Mouse (Mus musculus) ES-E14 (cell line): ENCODE results near the gene Olfr1368. TPM values are rescaled to one million over a fixed set of nuclear protein-coding genes. Genes with fewer than 3 reads are reported as not detected.

Experiments
- DNase-seq: peaks from one replicate; pipeline ENCODE4 v3.0.0-alpha.2; 2013; ENCODE audit warnings: low read depth, low spot score
- H3K27ac ChIP-seq: 2 replicates; pipeline ENCODE4 v1.5.1; 2012; ENCODE audit warnings: low read depth, mild to moderate bottlenecking, low read length, moderate library complexity, mixed read lengths; ENCODE audit not compliant: poor library complexity, insufficient read depth, severe bottlenecking
- H3K36me3 ChIP-seq: 2 replicates; pipeline ENCODE4 v1.6.1; 2012; ENCODE audit warnings: mild to moderate bottlenecking, low read length, moderate library complexity, mixed read lengths; ENCODE audit not compliant: control insufficient read depth, poor library complexity, insufficient read depth, severe bottlenecking
- H3K4me1 ChIP-seq, 2 experiments: fragments of 150-350 bp in 1 of 2; sonication (generic) in 1 of 2; 2 replicates each; pipeline ENCODE4 v1.6.1; 2012; ENCODE audit warnings: low read length in 2 of 2, mild to moderate bottlenecking in 1 of 2, mixed read lengths in 1 of 2; ENCODE audit not compliant: control insufficient read depth in 2 of 2, insufficient read depth in 2 of 2, poor library complexity in 1 of 2
- H3K4me3 ChIP-seq, 2 experiments: fragments of 150-350 bp in 1 of 2; sonication (generic) in 1 of 2; 2 replicates each; pipeline ENCODE4 v1.5.1; 2012; ENCODE audit warnings: low read length in 2 of 2, low read depth in 1 of 2, mild to moderate bottlenecking in 1 of 2, mixed read lengths in 1 of 2; ENCODE audit not compliant: insufficient read depth in 1 of 2, poor library complexity in 1 of 2, severe bottlenecking in 1 of 2
- H3K9ac ChIP-seq: 2 replicates; pipeline ENCODE4 v1.6.1; 2012; ENCODE audit warnings: low read depth, mild to moderate bottlenecking, low read length, mixed read lengths; ENCODE audit not compliant: poor library complexity, insufficient read depth, severe bottlenecking
- H3K9me3 ChIP-seq: fragments of 150-350 bp; sonication (generic); 2 replicates; pipeline ENCODE4 v1.6.1; 2012; ENCODE audit warnings: low read depth, mild to moderate bottlenecking, low read length; ENCODE audit not compliant: control insufficient read depth, insufficient read depth
- CHD2 ChIP-seq: IDR thresholded peaks from 2 replicates; pipeline ENCODE4 v1.6.1; 2014; ENCODE audit warnings: mild to moderate bottlenecking, low read depth, low read length, inconsistent platforms
- HCFC1 ChIP-seq: IDR thresholded peaks from 2 replicates; pipeline ENCODE4 v1.6.1; 2012; ENCODE audit warnings: low read length, inconsistent platforms, borderline replicate concordance; ENCODE audit not compliant: insufficient read depth
- MAFK ChIP-seq: IDR thresholded peaks from 2 replicates; pipeline ENCODE4 v1.6.1; 2014; ENCODE audit warnings: mild to moderate bottlenecking, low read depth, low read length, inconsistent platforms; ENCODE audit not compliant: insufficient read depth
- ZC3H11A ChIP-seq: IDR thresholded peaks from 2 replicates; pipeline ENCODE4 v1.6.1; 2012; ENCODE audit warnings: low read depth, mild to moderate bottlenecking, inconsistent platforms, low read length, borderline replicate concordance
- ZNF384 ChIP-seq: IDR thresholded peaks from 2 replicates; pipeline ENCODE4 v1.6.1; 2012; ENCODE audit warnings: low read depth, low read length, inconsistent platforms
- in situ Hi-C, 2 experiments: fragments of 600-800 bp; cut with MboI; formaldehyde crosslinking; loops; one replicate each; pipeline ENCODE4 v1.15.1; 2025; ENCODE audit warnings: low sequenced_read_pairs in 2 of 2, inconsistent platforms in 1 of 2; ENCODE audit not compliant: unreplicated experiment in 2 of 2
- total RNA-seq: library from RNA; depleted of rRNA; stranded (reverse); fragments of 300-350 nt; gene quantifications from 2 replicates; pipeline ENCODE4 v1.2.3, GENCODE M21; 2012; rRNA removed

Gene Olfr1368
- not detected in 2 replicates for total RNA-seq

DNA sequence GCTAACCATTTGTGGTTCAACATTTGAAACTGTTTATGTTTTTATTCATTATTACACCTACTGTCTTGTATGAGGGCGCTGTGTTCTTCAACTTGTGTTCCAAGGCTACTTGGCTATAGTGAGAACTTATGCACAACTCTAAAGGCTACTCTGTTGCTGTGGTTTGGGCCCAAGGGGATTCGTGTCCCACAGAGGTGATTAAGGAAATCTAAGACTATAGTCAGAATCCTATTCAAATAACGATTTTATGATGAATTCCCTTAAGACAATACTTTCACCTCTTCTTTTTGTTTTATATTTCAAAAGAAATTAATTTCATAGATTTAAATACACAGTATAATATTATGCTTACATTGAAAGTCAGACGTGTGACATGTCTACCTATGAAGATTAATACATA, at the start of gene Olfr1368:
Olfr1368 (minus strand) TSS at position 101 of the 400 bp plus-strand sequence.
- no peaks in the 10 kb centered on the region for H3K36me3 ChIP-seq
- no peak within 1 kb of the TSS for H3K27ac ChIP-seq
- no peak for TF ChIP-seq ZC3H11A
- TF ChIP-seq MAFK = no peak
- TF ChIP-seq CHD2 = no peak
- TF ChIP-seq ZNF384 = no peak
- TF ChIP-seq HCFC1 = no peak
- no peaks in the 10 kb centered on the region for H3K9me3 ChIP-seq
- in situ Hi-C loops = loop anchor here in 1 of 2 experiments (25.0 kb wide), 1 partner anchor 833 kb away; no protein-coding TSS in a partner anchor
- no peak for DNase-seq
- H3K4me3 ChIP-seq = no peak within 1 kb of the TSS
- H3K9ac ChIP-seq = no peak within 1 kb of the TSS
- H3K4me1 ChIP-seq = no peaks in the 10 kb centered on the region

DNA sequence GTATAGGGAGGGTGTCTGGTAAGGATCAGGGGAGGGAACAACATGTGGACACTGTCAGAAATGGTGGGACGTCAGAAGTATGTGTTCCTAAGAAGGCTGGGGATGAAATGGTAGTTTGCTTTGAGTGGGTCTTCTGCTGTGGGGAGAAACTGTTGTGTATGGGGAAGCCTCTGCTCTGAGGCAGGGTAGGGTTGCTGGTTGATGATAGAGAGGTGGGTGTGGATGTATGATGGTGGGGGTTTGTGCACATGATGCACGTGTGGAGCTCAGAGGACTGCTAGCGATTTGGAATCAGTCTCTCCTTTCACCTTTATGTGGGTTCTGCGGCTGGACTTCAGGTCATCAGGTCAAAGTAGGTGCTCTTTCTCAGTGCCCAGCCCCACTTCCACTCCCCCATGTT, 39.9 kb upstream of the Olfr1368 start:
- Histone ChIP-seq H3K9ac (no peak overlapping the region), H3K4me3 (no peak overlapping the region), H3K36me3 (peaks cover 62% of the 10 kb centered on the region), H3K27ac (no peak overlapping the region), H3K4me1 (peaks cover 1 to 8% of the 10 kb centered on the region in 2 experiments; a peak in 1 of 4 replicates), H3K9me3 (no peaks in the 10 kb centered on the region)
- no peak for DNase-seq
- in situ Hi-C loops = no loop called here
- TF ChIP-seq CHD2 (no peak), HCFC1 (no peak), ZC3H11A (no peak), MAFK (no peak), ZNF384 (no peak)

DNA sequence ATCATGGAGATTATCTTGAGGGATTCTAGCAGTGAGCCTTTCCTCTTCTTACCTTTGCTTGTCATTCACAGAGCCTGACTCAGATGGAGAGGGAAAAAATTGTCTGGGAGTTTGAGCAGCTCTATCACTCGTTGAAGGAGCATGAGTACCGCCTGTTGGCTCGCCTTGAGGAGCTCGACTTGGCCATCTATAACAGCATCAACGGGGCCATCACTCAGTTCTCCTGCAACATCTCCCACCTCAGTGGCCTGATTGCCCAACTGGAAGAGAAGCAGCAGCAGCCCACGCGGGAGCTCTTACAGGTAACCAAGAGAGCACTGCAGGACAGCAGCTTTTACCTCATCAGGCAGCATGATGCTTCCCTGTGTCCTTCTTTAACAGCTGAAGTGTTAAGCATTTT, 38.0 kb upstream of the Olfr1368 start:
- in situ Hi-C loops = no loop called here
- H3K36me3 ChIP-seq = peaks cover 50% of the 10 kb centered on the region
- TF ChIP-seq ZC3H11A (no peak), HCFC1 (no peak), ZNF384 (no peak), MAFK (no peak), CHD2 (no peak)

DNA sequence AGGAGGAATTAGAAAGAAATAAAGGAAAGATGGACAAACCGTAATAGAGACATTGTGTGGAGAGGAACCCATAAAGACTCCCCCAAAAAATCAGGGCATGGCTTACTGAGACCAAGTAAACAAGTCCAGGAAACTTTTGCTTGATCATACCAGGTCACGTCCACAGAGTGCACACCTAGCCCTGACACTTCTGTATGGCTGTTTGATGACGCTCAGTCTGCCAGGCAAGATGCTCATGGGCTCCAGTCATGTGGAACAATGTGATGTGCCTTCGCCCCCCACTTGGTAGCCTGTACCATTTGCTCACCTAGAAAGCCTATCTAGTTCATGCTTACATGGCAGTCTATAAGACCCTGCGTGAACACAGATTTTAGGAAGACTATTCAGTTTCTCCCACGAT, 37.4 kb upstream of the Olfr1368 start:
- Histone ChIP-seq H3K36me3 (peaks cover 44% of the 10 kb centered on the region), H3K4me3 (no peak overlapping the region), H3K9ac (no peak overlapping the region), H3K4me1 (peaks cover 4 to 11% of the 10 kb centered on the region in 2 experiments; a peak in 2 of 4 replicates), H3K9me3 (no peaks in the 10 kb centered on the region), H3K27ac (no peak overlapping the region)
- in situ Hi-C loops = no loop called here
- TF ChIP-seq MAFK = no peak
- no peak for TF ChIP-seq ZNF384
- TF ChIP-seq ZC3H11A = no peak
- TF ChIP-seq CHD2 = no peak
- no peak for TF ChIP-seq HCFC1
- DNase-seq = no peak

More for the DNA sequence above, 38.0 kb upstream of the Olfr1368 start:
- no peak overlapping the region for H3K9ac ChIP-seq
- H3K4me3 ChIP-seq = no peak overlapping the region
- H3K9me3 ChIP-seq = no peaks in the 10 kb centered on the region
- DNase-seq = no peak
- no peak overlapping the region for H3K27ac ChIP-seq
- H3K4me1 ChIP-seq = peaks cover 3 to 8% of the 10 kb centered on the region in 2 experiments; a peak in 2 of 4 replicates

DNA sequence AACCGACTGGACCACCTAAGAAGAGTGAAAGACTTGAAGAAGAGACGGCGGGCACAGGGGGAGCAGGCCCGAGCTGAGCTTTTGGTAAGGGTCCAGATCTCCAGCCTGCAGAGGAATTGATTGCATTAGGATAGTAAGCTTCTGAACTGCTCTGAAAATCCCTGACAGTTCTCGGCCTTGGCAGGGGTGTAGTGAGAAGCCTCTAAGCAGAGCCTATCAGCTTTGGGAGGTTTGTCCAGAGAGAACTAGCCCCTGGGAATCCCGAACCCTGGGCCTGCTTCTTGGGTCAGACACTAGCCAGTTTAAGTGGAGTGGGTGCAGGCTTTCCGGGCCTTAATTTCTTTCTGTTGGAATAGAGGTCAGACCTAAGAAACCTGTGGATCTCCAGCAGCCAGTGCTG, 36.3 kb upstream of the Olfr1368 start:
- Histone ChIP-seq H3K4me1 (peaks cover 4 to 14% of the 10 kb centered on the region in 2 experiments; a peak in 2 of 4 replicates), H3K27ac (no peak overlapping the region), H3K9me3 (no peaks in the 10 kb centered on the region), H3K4me3 (peak overlapping the region; percentile 90 to 94; a peak in 3 of 4 replicates), H3K36me3 (peaks cover 38% of the 10 kb centered on the region), H3K9ac (peak overlapping the region; percentile 69; the same call in 1 of the 2 replicates)
- TF ChIP-seq HCFC1 (no peak), ZNF384 (no peak), MAFK (no peak), ZC3H11A (no peak)
- DNase-seq = no peak
- in situ Hi-C loops = no loop called here
